Mouse (Mus musculus) thymus, adult 2 months (tissue): ENCODE data around the gene Ins2. TPM values are rescaled to one million over a fixed set of nuclear protein-coding genes. Genes with fewer than 3 reads are reported as not detected.

Experiments used
- DNase-seq: peaks from one replicate; pipeline ENCODE4 v3.0.0; 2021
- H3K27ac ChIP-seq: fragments of 200-500 bp; 2 replicates; pipeline ENCODE4 v1.5.1; 2012; ENCODE audit warnings: low read length, control low read depth; ENCODE audit not compliant: control insufficient read depth, insufficient read depth
- H3K27me3 ChIP-seq: fragments of 200-500 bp; 2 replicates; pipeline ENCODE4 v1.6.1; 2012; ENCODE audit warnings: mild to moderate bottlenecking, low read length, moderate library complexity, mixed read lengths; ENCODE audit not compliant: control insufficient read depth, insufficient read depth
- H3K36me3 ChIP-seq: fragments of 200-500 bp; 2 replicates; pipeline ENCODE4 v1.6.1; 2012; ENCODE audit warnings: mild to moderate bottlenecking, low read length, moderate library complexity; ENCODE audit not compliant: control insufficient read depth, insufficient read depth
- H3K4me1 ChIP-seq: fragments of 200-500 bp; replicated peaks from 2 replicates; pipeline ENCODE4 v1.6.1; 2012; ENCODE audit warnings: low read length; ENCODE audit not compliant: control insufficient read depth, insufficient read depth
- H3K4me3 ChIP-seq: fragments of 200-500 bp; 2 replicates; pipeline ENCODE4 v1.5.1; 2012; ENCODE audit warnings: mild to moderate bottlenecking, low read length, control low read depth, moderate library complexity; ENCODE audit not compliant: control insufficient read depth, insufficient read depth
- CTCF ChIP-seq: fragments of 200-500 bp; IDR thresholded peaks from 2 replicates; pipeline ENCODE4 v1.5.1; 2012; ENCODE audit warnings: mild to moderate bottlenecking, control low read depth, low read length, moderate library complexity, borderline replicate concordance; ENCODE audit not compliant: control insufficient read depth, poor library complexity, insufficient read depth; ENCODE audit errors: extremely low read depth
- POLR2A ChIP-seq: fragments of 200-500 bp; IDR thresholded peaks from 2 replicates; pipeline ENCODE4 v1.6.1; 2012; ENCODE audit warnings: mild to moderate bottlenecking, low read length, control low read depth, moderate library complexity; ENCODE audit not compliant: control insufficient read depth, poor library complexity, insufficient read depth; ENCODE audit errors: extremely low read depth
- WGBS: fragments of 180-500 bp; shearing (Covaris S2); methylation state at CpG from one replicate; pipeline ENCODE4 v1.1.7; 2018; 5-methylcytosine and 5-hydroxymethylcytosine counted together
- polyA plus RNA-seq: library from polyadenylated mRNA; depleted of rRNA; stranded (reverse); fragments of >200 nt; gene quantifications from 2 replicates; pipeline ENCODE4 v1.2.3, GENCODE M21; 2012

The Ins2 gene
- polyA plus RNA-seq, 1 experiment, result 4.2 TPM

DNA sequence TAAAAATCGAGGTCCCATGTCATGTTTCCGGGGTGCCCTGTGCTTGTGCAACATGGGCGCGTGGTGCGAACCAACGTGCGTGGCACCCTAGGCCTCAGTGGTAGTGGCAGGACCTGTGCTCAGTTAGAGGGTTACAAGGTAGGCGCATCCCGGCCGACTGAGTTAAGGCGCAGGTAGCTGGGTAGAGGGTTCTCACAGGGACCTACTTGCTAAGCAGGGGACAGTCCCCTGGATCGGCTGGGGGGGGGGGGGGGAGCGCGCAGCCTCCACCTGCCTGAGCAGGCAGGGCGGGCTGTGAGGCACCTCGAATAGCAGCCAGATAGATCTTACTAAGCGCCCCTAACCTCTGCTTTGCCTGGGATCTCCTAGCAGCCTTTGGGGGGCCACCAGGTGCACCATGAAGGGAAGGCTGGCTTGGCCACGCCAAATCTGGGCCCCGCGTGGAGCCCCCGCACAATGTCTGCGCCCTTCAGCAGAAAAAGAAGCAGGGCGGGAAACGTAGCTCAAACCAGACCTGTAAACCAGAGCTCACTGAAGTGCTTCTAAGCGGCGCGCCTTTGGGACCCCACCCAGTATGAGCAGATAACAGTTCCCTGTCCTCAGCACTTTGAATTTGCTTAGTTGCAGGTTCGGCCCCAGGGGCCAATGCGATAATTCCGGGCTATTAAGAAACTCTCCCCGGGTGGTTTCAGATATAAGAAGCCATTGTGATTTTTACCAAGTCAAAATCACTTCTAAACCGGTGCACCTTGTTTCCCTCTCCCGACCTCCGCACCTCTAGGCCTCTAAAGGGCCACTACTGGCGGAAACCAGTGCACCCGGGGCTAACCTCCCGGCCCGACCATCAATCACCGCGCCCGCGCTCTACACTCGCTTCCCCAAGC is 83.2 kb downstream of the Ins2 start:
- Histone ChIP-seq H3K4me3 (no peak overlapping the region), H3K36me3 (no peaks in the 10 kb centered on the region), H3K27ac (no peak overlapping the region), H3K4me1 (no peaks in the 10 kb centered on the region; the same call in none of the 2 replicates), H3K27me3 (peaks cover 40% of the 10 kb centered on the region)
- WGBS, result 8% methylated on average over 41 of the region's 43 CpGs
- TF ChIP-seq CTCF (no peak), POLR2A (no peak)
- no peak for DNase-seq

DNA sequence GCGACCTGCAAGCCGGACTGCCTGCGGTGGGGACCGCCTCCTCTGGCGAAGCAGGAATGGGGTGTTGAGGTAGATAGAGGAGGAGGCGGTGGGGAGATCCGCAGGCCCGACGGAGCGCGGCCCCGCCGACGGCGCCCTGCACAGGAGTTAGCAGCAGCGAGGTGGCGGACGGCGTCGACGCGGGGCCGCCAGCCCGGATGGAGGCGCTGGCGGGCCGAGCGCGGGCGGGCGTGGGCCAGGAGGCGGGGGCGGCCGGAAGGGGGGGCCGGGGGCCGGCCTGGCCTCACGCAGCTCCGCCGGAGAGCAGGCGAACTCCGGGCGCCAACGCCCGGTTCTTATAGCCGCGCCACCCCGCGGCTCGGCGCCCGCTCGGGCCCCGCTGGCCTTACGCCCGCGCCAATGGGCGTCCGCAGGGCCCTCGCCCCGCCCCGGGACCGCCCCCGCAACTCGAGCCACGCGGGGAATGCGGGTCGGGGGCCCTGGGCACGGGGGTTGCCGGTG is 84.0 kb downstream of the Ins2 start:
- no peak for DNase-seq
- TF ChIP-seq CTCF (no peak), POLR2A (no peak)
- no peaks in the 10 kb centered on the region for H3K36me3 ChIP-seq
- peaks cover 38% of the 10 kb centered on the region for H3K27me3 ChIP-seq
- 2% methylated on average over 64 of the region's 70 CpGs for WGBS
- H3K4me1 ChIP-seq, result no peaks in the 10 kb centered on the region; the same call in none of the 2 replicates
- peak overlapping the region; percentile 23; the same call in 1 of the 2 replicates for H3K4me3 ChIP-seq
- H3K27ac ChIP-seq, result no peak overlapping the region

DNA sequence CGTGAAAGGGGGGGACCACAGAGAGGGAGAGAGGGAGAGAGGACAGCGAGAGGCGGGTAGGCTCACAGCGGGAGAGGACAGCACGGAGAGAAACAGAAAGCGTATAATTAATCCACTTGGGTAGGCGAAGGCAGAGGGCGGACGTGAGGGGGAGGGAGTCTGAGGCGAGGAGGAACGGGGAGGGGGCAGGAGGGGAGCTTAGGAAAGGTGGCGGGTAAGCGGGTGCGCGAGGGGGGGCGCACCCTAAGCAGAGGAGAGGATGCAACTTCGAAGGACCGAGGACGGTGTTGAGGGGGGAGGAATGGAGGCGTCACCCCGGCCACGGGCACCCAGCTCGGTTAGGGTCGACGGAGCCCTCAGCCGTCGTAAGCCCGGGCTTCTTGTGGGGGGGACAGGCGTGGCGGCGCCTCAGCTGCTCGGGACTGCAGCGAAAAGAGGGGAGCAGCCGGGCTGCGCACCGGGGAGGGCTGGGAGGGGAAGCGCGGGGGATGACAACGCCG is 84.5 kb downstream of the Ins2 start:
- Histone ChIP-seq H3K4me1 (no peaks in the 10 kb centered on the region; the same call in none of the 2 replicates), H3K27ac (no peak overlapping the region), H3K27me3 (peaks cover 34% of the 10 kb centered on the region), H3K4me3 (peak overlapping the region; percentile 23), H3K36me3 (no peaks in the 10 kb centered on the region)
- TF ChIP-seq CTCF (no peak), POLR2A (no peak)
- under 1% methylated on average over 38 of the region's 40 CpGs for WGBS
- DNase-seq, result no peak

DNA sequence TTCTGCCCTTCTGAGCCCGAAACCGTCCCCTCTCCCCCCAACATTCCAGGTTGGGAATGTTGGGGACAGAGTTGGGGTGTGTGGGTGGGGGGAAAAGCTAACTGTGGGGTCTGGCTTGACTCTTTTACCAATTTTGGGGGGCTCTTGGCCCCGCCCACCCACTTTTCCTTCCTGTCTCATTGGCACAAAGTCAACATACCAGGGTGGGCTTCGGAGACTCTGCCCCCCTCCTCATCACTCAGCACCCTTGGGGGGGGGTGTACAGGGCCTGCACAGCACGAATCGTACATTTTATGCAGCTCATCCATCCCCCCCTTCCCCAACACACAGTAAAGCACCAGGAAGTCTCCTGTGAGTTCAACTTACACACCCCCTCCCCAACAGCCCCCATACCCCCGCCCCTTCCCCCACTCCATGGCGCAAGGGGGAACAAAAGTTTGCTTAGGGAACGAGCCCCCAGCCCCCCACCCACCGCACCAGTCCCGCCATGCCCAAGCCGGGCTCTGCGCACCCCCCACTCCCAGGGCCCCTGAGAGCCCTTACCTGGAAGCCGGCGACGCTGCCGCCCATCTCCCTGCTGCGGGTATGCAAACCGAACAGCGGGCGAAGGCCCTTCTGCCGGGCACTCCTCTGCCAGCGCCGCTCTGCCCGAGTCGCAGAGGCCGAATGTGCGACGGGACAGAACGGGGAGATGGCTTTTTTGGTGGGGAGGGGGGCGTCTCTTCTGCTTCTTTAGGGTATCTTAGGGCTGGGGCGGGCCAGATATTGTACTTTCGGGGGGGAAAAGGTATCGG is 85.2 kb downstream of the Ins2 start:
- TF ChIP-seq POLR2A, result no peak
- no peak for TF ChIP-seq CTCF
- no peaks in the 10 kb centered on the region for H3K36me3 ChIP-seq
- peaks cover 34% of the 10 kb centered on the region for H3K27me3 ChIP-seq
- H3K4me1 ChIP-seq, result no peaks in the 10 kb centered on the region; the same call in none of the 2 replicates
- DNase-seq, result no peak
- no peak overlapping the region for H3K4me3 ChIP-seq
- H3K27ac ChIP-seq, result no peak overlapping the region
- WGBS, result 12% methylated on average over 34 of the region's 34 CpGs

DNA sequence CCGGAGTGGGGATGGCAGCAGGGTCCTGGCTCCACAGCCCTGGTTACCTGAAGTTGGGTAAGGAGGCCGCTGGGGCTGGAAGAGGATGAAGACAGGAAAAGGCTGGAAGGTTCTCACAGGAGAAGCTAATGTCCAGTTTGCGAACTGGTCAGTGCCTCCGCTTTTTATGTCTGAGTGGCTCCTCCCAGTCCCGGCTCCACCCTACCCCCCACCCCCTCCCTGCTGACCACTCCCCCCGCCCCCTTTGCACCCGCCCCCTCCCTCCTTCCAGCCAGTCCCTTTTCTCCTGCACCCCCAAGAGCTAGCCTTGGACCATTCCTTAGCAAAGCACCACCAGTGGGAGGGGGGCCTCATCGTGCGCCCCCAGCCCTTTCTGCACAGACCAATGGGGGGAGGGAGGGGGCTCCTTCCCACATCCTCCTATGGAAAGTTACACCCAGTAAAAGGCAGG is 85.8 kb downstream of the Ins2 start:
- H3K4me1 ChIP-seq, result no peaks in the 10 kb centered on the region; the same call in none of the 2 replicates
- 56% methylated on average over 9 of the region's 9 CpGs for WGBS
- H3K36me3 ChIP-seq, result no peaks in the 10 kb centered on the region
- H3K4me3 ChIP-seq, result no peak overlapping the region
- H3K27me3 ChIP-seq, result peaks cover 34% of the 10 kb centered on the region
- no peak for DNase-seq
- H3K27ac ChIP-seq, result no peak overlapping the region
- TF ChIP-seq POLR2A, result no peak
- TF ChIP-seq CTCF, result no peak

DNA sequence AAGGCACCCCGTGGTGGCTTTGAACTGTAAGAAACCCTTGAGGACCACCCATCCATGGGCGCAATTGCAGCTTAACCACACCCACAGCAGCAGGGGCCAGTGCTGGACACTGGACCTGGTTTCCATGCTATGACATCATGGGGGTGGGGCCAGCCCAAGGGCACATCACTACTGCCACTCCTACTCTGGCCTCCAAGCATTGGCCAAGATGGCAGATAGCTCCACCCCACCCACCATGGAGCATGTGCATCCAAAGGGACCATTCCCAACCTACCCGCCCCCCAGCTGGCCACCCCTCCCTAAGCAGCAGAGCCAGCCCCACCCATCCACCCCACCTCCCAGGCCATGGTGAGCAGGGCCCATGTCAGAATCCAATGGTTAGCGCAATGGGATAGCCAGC is 87.1 kb downstream of the Ins2 start:
- Histone ChIP-seq H3K4me3 (no peak overlapping the region), H3K27me3 (peaks cover 30% of the 10 kb centered on the region), H3K4me1 (no peaks in the 10 kb centered on the region; the same call in none of the 2 replicates), H3K36me3 (no peaks in the 10 kb centered on the region), H3K27ac (no peak overlapping the region)
- DNase-seq, result no peak
- TF ChIP-seq CTCF (no peak), POLR2A (no peak)
- 76% methylated on average over 4 of the region's 4 CpGs for WGBS
